Mouse (Mus musculus): ENCODE measurements around the gene Ubald1. TPM values are rescaled to one million over a fixed set of nuclear protein-coding genes. Genes with fewer than 3 reads are reported as not detected.

Ubald1 gene
- total and polyA plus RNA-seq, 3 experiments: 9.6 to 53.7 (median 11.6) TPM

DNA sequence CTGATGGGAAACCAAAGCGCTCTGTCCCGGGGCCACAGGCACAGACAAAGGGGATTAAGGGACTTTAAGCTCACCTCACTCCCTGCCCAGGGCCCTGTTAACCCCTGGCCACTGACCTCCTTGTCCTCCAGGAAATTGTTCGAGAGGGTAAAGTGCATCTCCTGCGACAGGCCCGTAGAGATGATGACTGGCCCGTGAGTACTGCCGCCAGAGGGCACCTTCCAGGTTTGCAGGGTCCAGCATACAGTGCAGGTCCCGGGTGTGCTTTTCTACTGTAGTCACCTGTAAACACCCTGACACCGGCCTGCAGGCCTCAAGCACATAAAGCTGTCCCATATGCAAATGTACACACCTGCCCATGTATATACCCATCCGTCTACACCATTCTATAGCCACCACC is 18.7 kb downstream of the Ubald1 start:
- no peaks in the 10 kb centered on the region for H3K36me3 ChIP-seq (replicated peaks in 1 of 2; ENCODE audit: control insufficient read depth in 1 of 2, insufficient read depth in 1 of 2, low read length in 1 of 2)
- peaks cover 11 to 25% of the 10 kb centered on the region in 2 experiments for H3K4me1 ChIP-seq (ENCODE audit: control insufficient read depth in 1 of 2, insufficient read depth in 2 of 2)
- H3K4me3 ChIP-seq (replicated peaks in 1 of 3; ENCODE audit: low read depth in 2 of 3, low read length in 2 of 3, poor library complexity in 1 of 3): no peak overlapping the region
- no peak overlapping the region for H3K27ac ChIP-seq (ENCODE audit: insufficient read depth, low read depth)
- no peaks in the 10 kb centered on the region for H3K79me2 ChIP-seq (replicated peaks; ENCODE audit: control insufficient read depth, extremely low read depth, insufficient read depth, poor library complexity, severe bottlenecking)
- H3K9ac ChIP-seq (ENCODE audit: insufficient read depth, low read depth): no peak overlapping the region
- DNase-seq (ENCODE audit: extremely low read depth): no peak
- no peaks in the 10 kb centered on the region for H3K9me3 ChIP-seq (replicated peaks; ENCODE audit: low read length)
- TF ChIP-seq RAD21 (IDR thresholded peaks at IDR 0.05; ENCODE audit: low read depth, low read length): peak; percentile 4
- no peak for TF ChIP-seq MEF2A (IDR thresholded peaks at IDR 0.05; ENCODE audit: borderline replicate concordance, low read depth, low read length)
- peak; percentile 51 for TF ChIP-seq SMC3 (IDR thresholded peaks at IDR 0.05; ENCODE audit: low read depth, low read length)
- TF ChIP-seq POLR2A (IDR thresholded peaks at IDR 0.05; ENCODE audit: low read depth, low read length): no peak
- peak in 1 of 2 experiments; percentile 52; a peak in 2 of 4 replicates for TF ChIP-seq CTCF (conservative IDR thresholded peaks at IDR 0.05 in 1 of 2, IDR thresholded peaks at IDR 0.05 in 1 of 2; ENCODE audit: low read depth in 2 of 2, low read length in 2 of 2)
- dilution Hi-C loops (cut with MboI; ENCODE audit: extremely low pct_ligation_motif_present, extremely low pct_unique_long_range_greater_than_20kb, low sequenced_read_pairs) (no loop called here), in situ Hi-C loops (cut with MboI; ENCODE audit: low pct_ligation_motif_present, low pct_unique_long_range_greater_than_20kb, low sequenced_read_pairs) (loop anchor here (25.0 kb wide), 1 partner anchor 99 kb away; no protein-coding TSS in a partner anchor)
- H3K27me3 ChIP-seq (replicated peaks): no peaks in the 10 kb centered on the region
- no peak overlapping the region for H3K4me2 ChIP-seq (ENCODE audit: insufficient read depth, low read depth, poor library complexity, severe bottlenecking)

DNA sequence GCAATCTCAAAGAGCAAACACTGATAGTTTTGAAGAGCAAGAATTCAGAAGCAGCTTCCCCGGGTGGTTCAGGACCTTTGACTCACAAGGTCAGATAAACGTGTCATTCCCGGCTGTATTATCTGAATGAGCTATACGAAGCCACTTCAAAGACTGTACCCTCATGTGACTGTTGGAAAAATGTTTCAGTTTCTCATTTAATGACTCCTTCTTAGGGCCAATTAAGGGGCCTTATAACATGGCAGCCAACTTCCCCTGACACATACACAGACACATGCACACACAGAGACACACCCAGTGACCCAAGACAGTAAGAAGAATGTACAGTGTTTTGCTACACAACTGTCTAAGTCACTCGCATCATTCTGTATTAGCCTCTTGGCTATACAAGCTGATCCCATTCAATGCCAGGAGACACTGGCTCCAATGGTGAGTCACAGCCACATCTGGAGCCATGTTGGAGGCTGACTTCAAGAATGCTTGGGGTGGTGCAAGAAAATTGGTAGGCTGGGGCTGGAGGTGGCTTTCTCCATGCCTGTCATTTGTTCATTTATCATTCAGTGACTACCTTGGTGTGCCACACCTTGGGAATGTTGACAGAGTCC is 25.0 kb downstream of the Ubald1 start:
- Histone ChIP-seq H3K4me3 (replicated peaks in 1 of 3; ENCODE audit: low read depth in 2 of 3, low read length in 2 of 3, poor library complexity in 1 of 3) (no peak overlapping the region), H3K36me3 (replicated peaks in 1 of 2; ENCODE audit: control insufficient read depth in 1 of 2, insufficient read depth in 1 of 2, low read length in 1 of 2) (no peaks in the 10 kb centered on the region), H3K9me3 (replicated peaks; ENCODE audit: low read length) (no peaks in the 10 kb centered on the region), H3K27ac (ENCODE audit: insufficient read depth, low read depth) (no peak overlapping the region), H3K4me1 (ENCODE audit: control insufficient read depth in 1 of 2, insufficient read depth in 2 of 2) (no peaks in the 10 kb centered on the region), H3K4me2 (ENCODE audit: insufficient read depth, low read depth, poor library complexity, severe bottlenecking) (no peak overlapping the region), H3K27me3 (replicated peaks) (no peaks in the 10 kb centered on the region), H3K79me2 (replicated peaks; ENCODE audit: control insufficient read depth, extremely low read depth, insufficient read depth, poor library complexity, severe bottlenecking) (no peaks in the 10 kb centered on the region), H3K9ac (ENCODE audit: insufficient read depth, low read depth) (no peak overlapping the region)
- DNase-seq (ENCODE audit: extremely low read depth): no peak
- TF ChIP-seq UBTF (IDR thresholded peaks at IDR 0.05; ENCODE audit: low read depth, low read length): no peak
- no peak for TF ChIP-seq ZNF384 (IDR thresholded peaks at IDR 0.05; ENCODE audit: low read depth, low read length)
- in situ Hi-C loops (cut with MboI; ENCODE audit: low pct_ligation_motif_present, low pct_unique_long_range_greater_than_20kb, low sequenced_read_pairs) (loop anchor here (25.0 kb wide), 1 partner anchor 93 kb away; no protein-coding TSS in a partner anchor), dilution Hi-C loops (cut with MboI; ENCODE audit: extremely low pct_ligation_motif_present, extremely low pct_unique_long_range_greater_than_20kb, low sequenced_read_pairs) (no loop called here)

GRCm38 (mm10) chr16:4850938-4851628 is 29.0 kb downstream of the Ubald1 start:
- Histone ChIP-seq H3K27me3 (replicated peaks) (no peaks in the 10 kb centered on the region), H3K27ac (ENCODE audit: insufficient read depth, low read depth) (no peak overlapping the region), H3K36me3 (replicated peaks in 1 of 2; ENCODE audit: control insufficient read depth in 1 of 2, insufficient read depth in 1 of 2, low read length in 1 of 2) (no peaks in the 10 kb centered on the region), H3K4me3 (replicated peaks in 1 of 3; ENCODE audit: low read depth in 2 of 3, low read length in 2 of 3, poor library complexity in 1 of 3) (no peak overlapping the region), H3K4me1 (ENCODE audit: control insufficient read depth in 1 of 2, insufficient read depth in 2 of 2) (peaks cover 13 to 23% of the 10 kb centered on the region in 2 experiments), H3K79me2 (replicated peaks; ENCODE audit: control insufficient read depth, extremely low read depth, insufficient read depth, poor library complexity, severe bottlenecking) (no peaks in the 10 kb centered on the region), H3K4me2 (ENCODE audit: insufficient read depth, low read depth, poor library complexity, severe bottlenecking) (no peak overlapping the region), H3K9ac (ENCODE audit: insufficient read depth, low read depth) (no peak overlapping the region), H3K9me3 (replicated peaks; ENCODE audit: low read length) (no peaks in the 10 kb centered on the region)
- in situ Hi-C loops (cut with MboI; ENCODE audit: low pct_ligation_motif_present, low pct_unique_long_range_greater_than_20kb, low sequenced_read_pairs) (loop anchor here (25.0 kb wide), 1 partner anchor 89 kb away; no protein-coding TSS in a partner anchor), dilution Hi-C loops (cut with MboI; ENCODE audit: extremely low pct_ligation_motif_present, extremely low pct_unique_long_range_greater_than_20kb, low sequenced_read_pairs) (no loop called here)
- DNase-seq (ENCODE audit: extremely low read depth): no peak
- TF ChIP-seq RAD21 (IDR thresholded peaks at IDR 0.05; ENCODE audit: low read depth, low read length): no peak
- TF ChIP-seq UBTF (IDR thresholded peaks at IDR 0.05; ENCODE audit: low read depth, low read length): no peak
- no peak for TF ChIP-seq MXI1 (IDR thresholded peaks at IDR 0.05; ENCODE audit: low read depth, low read length)
- TF ChIP-seq BHLHE40 (IDR thresholded peaks at IDR 0.05; ENCODE audit: low read depth, low read length): no peak
- no peak for TF ChIP-seq IRF4 (IDR thresholded peaks at IDR 0.05; ENCODE audit: low read depth, low read length)
- TF ChIP-seq RCOR1 (conservative IDR thresholded peaks at IDR 0.05; ENCODE audit: low read depth, low read length): no peak
- TF ChIP-seq GABPA (IDR thresholded peaks at IDR 0.05; ENCODE audit: insufficient replicate concordance, low read depth, low read length): no peak
- TF ChIP-seq JUN (IDR thresholded peaks at IDR 0.05; ENCODE audit: insufficient read depth, low read depth, low read length): no peak
- no peak for TF ChIP-seq CTCF (conservative IDR thresholded peaks at IDR 0.05 in 1 of 2, IDR thresholded peaks at IDR 0.05 in 1 of 2; ENCODE audit: low read depth in 2 of 2, low read length in 2 of 2)
- no peak for TF ChIP-seq CHD1 (IDR thresholded peaks at IDR 0.05; ENCODE audit: low read depth, low read length)
- TF ChIP-seq CHD2 (IDR thresholded peaks at IDR 0.05; ENCODE audit: low read length): no peak
- no peak for TF ChIP-seq JUND (conservative IDR thresholded peaks at IDR 0.05; ENCODE audit: low read depth, low read length)
- TF ChIP-seq ZMIZ1 (IDR thresholded peaks at IDR 0.05; ENCODE audit: low read depth, low read length): no peak
- TF ChIP-seq POLR2AphosphoS2 (IDR thresholded peaks at IDR 0.05; ENCODE audit: low read depth, low read length): no peak
- TF ChIP-seq USF2 (conservative IDR thresholded peaks at IDR 0.05; ENCODE audit: low read depth, low read length): no peak
- TF ChIP-seq ZNF384 (IDR thresholded peaks at IDR 0.05; ENCODE audit: low read depth, low read length): no peak
- no peak for TF ChIP-seq PAX5 (IDR thresholded peaks at IDR 0.05; ENCODE audit: low read length)
